9 mouse cellular contexts compared by ENCODE assay signal in the genomic region with DNA sequence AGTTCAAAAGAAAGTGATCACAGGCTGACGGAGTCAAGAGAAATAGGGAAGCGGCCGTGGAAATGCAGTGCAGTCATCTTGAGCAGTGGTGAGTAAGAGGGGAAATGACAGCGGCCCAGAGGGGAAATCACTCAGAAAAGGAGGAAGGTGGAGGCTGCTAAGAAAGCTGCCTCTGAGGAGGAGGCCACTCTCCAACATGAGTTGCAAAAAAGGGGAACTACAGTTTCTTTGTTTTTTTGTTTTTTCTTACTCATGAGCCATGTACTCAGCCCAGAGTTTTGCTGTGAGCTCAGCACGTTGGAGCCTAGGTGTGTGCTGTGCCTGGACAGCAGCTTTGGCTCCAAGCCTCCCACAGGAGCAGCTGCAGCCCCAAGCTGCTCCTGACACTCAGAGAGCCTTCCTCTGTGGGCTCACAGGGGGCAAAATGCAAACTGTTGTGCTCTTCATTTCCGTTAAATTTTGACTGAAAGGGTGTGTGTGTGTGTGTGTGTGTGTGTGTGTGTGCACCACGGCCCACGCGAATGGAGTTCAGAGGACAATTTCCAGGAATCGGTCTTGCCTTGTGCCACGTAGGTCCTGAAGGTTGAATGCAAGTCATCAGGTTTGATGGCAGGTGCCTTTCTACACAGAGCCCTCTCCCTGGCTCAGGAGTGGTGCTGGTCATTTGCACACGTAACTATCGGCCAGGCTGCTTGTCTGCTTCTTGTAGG. TPM values are rescaled to one million over a fixed set of nuclear protein-coding genes. Genes with fewer than 3 reads are reported as not detected.
DNase-seq lines count a peak whose midpoint lies in the region; ATAC-seq and TF ChIP-seq lines count a peak whose summit lies in the region.
"Had no signal": no experiment of that assay in that cellular context is flagged by ENCODE, and none has a peak within 500 bp of the region (broad histone marks: within the 10 kb centered on the region; RNA-seq: fewer than 3 reads in every experiment).

No protein-coding gene starts in this region.

- H3K27me3 ChIP-seq in liver, adult 2 months (ENCODE audit: control insufficient read depth, insufficient read depth, low read length), result no peaks in the 10 kb centered on the region
- no peaks in the 10 kb centered on the region for H3K27me3 ChIP-seq in intestine, postnatal 0 days (replicated peaks; ENCODE audit: control insufficient read depth, insufficient read depth, low read length)

- intact Hi-C loops in heart, postnatal 25 days (cut with DNase I), result no loop called here

- H3K4me2 ChIP-seq in intestine, postnatal 0 days (replicated peaks; ENCODE audit: low read depth), result no peak overlapping the region

- TF ChIP-seq POLR2A in liver, adult 2 months (IDR thresholded peaks at IDR 0.05; ENCODE audit: extremely low read depth, insufficient read depth, low read length), result no peak

- no peak for ATAC-seq in intestine, postnatal 0 days

- 61% methylated on average over 13 of the region's 13 CpGs for WGBS in liver, adult 2 months
- 66% methylated on average over 13 of the region's 13 CpGs for WGBS in intestine, postnatal 0 days

- no peaks in the 10 kb centered on the region for H3K36me3 ChIP-seq in liver, adult 2 months (ENCODE audit: control insufficient read depth, insufficient read depth, low read length)
- no peaks in the 10 kb centered on the region for H3K36me3 ChIP-seq in intestine, postnatal 0 days (ENCODE audit: control insufficient read depth, insufficient read depth)

- H3K79me2 ChIP-seq in liver, adult 2 months (ENCODE audit: control insufficient read depth, insufficient read depth, low read length), result no peaks in the 10 kb centered on the region

- no peak overlapping the region for H3K4me3 ChIP-seq in liver, adult 2 months (ENCODE audit: insufficient read depth, low read depth, low read length)
- H3K4me3 ChIP-seq in intestine, postnatal 0 days (ENCODE audit: low read depth, low read length), result no peak overlapping the region
- H3K4me3 ChIP-seq: gastrocnemius, adult 2 months had no signal

- no peaks in the 10 kb centered on the region for H3K9me3 ChIP-seq in intestine, postnatal 0 days (ENCODE audit: control insufficient read depth)

- no peak overlapping the region for H3K27ac ChIP-seq in liver, adult 2 months (replicated peaks; ENCODE audit: insufficient read depth, low read depth, low read length)
- H3K27ac ChIP-seq in intestine, postnatal 0 days (ENCODE audit: low read depth, low read length), result no peak overlapping the region

- H3K9ac ChIP-seq in liver, adult 2 months (ENCODE audit: low read depth, low read length), result no peak overlapping the region
- H3K9ac ChIP-seq in intestine, postnatal 0 days (ENCODE audit: low read depth, low read length), result no peak overlapping the region

- no peaks in the 10 kb centered on the region; the same call in 1 of the 2 replicates for H3K4me1 ChIP-seq in liver, adult 2 months (ENCODE audit: control insufficient read depth, insufficient read depth, low read length)
- H3K4me1 ChIP-seq in intestine, postnatal 0 days (replicated peaks; ENCODE audit: control insufficient read depth, insufficient read depth, low read length), result no peaks in the 10 kb centered on the region

- DNase-seq in heart, adult 11 months, result peak; percentile 97
- DNase-seq in heart, postnatal 25 days (ENCODE audit: low spot score), result no peak
- peak; percentile 81 for DNase-seq in CD4-positive, CD25-positive, alpha-beta regulatory T cell, adult 2 months (ENCODE audit: low read depth, low spot score)
- peak; percentile 47 for DNase-seq in liver, adult 2 months (ENCODE audit: extremely low read depth, low read depth, low spot score)
- DNase-seq in naive thymus-derived CD4-positive, alpha-beta T cell, adult 2 months (ENCODE audit: low read depth), result peak; percentile 73
- DNase-seq in urinary bladder, adult 18-20 months (ENCODE audit: low spot score in 2 of 2), result no peak
- DNase-seq in yolk sac, embryonic 10.5 days (ENCODE audit: low spot score), result no peak
- DNase-seq: gastrocnemius, adult 2 months had no signal

- no peak for TF ChIP-seq CTCF in liver, adult 2 months (IDR thresholded peaks at IDR 0.05; ENCODE audit: low read depth, low read length)
- TF ChIP-seq CTCF in intestine, postnatal 0 days (IDR thresholded peaks at IDR 0.05; ENCODE audit: low read depth), result no peak

RNA-seq across cellular contexts. Expression of gene Cass4, which starts 7.7 kb away (rescaled TPM):
- total RNA-seq in heart, postnatal 25 days (2021), result under 1 TPM; 0.45 to 0.47 TPM
- total RNA-seq in liver, adult 2 months (2014; rRNA removed), result not detected in 2 replicates
- polyA plus RNA-seq in liver, adult 2 months (2012; rRNA removed), result not detected in 2 replicates
- polyA plus RNA-seq in intestine, postnatal 0 days (2015; fragmentation: Nextera tagmentation; extraction: Ambion mirVana), result 0.29 and 0.33 TPM in 2 replicates

RNA-seq across cellular contexts. Expression of gene Cstf1, which starts 30.8 kb away (rescaled TPM):
- total RNA-seq in heart, postnatal 25 days (2021), result 10 to 100 TPM; 15.7 to 16.8 TPM
- total RNA-seq in liver, adult 2 months (2014; rRNA removed), result 10.9 and 14.5 TPM in 2 replicates
- 27.8 and 30.8 TPM in 2 replicates for polyA plus RNA-seq in liver, adult 2 months (2012; rRNA removed)
- 18.0 and 19.4 TPM in 2 replicates for polyA plus RNA-seq in intestine, postnatal 0 days (2015; fragmentation: Nextera tagmentation; extraction: Ambion mirVana)

RNA-seq across cellular contexts. Expression of gene Aurka, which starts 30.9 kb away (rescaled TPM):
- total RNA-seq in heart, postnatal 25 days (2021), result under 1 TPM; 0.83 to 0.89 TPM
- 0.28 and 1.5 TPM in 2 replicates for total RNA-seq in liver, adult 2 months (2014; rRNA removed)
- 0.37 and 0.57 TPM in 2 replicates for polyA plus RNA-seq in liver, adult 2 months (2012; rRNA removed)
- 17.9 and 23.1 TPM in 2 replicates for polyA plus RNA-seq in intestine, postnatal 0 days (2015; fragmentation: Nextera tagmentation; extraction: Ambion mirVana)

RNA-seq across cellular contexts. Expression of gene Rtf2, which starts 39.1 kb away (rescaled TPM):
- total RNA-seq in heart, postnatal 25 days (2021), result 10 to 100 TPM; 28.0 to 28.5 TPM
- 35.0 and 37.0 TPM in 2 replicates for total RNA-seq in liver, adult 2 months (2014; rRNA removed)
- polyA plus RNA-seq in liver, adult 2 months (2012; rRNA removed), result 31.5 and 36.3 TPM in 2 replicates
- 75.3 and 82.5 TPM in 2 replicates for polyA plus RNA-seq in intestine, postnatal 0 days (2015; fragmentation: Nextera tagmentation; extraction: Ambion mirVana)

RNA-seq across cellular contexts. Expression of gene Fam210b, which starts 55.9 kb away (rescaled TPM):
- 1 to 10 TPM; 6.1 to 6.5 TPM for total RNA-seq in heart, postnatal 25 days (2021)
- total RNA-seq in liver, adult 2 months (2014; rRNA removed), result 27.0 and 35.5 TPM in 2 replicates
- polyA plus RNA-seq in liver, adult 2 months (2012; rRNA removed), result 62.1 and 87.1 TPM in 2 replicates
- 11.5 and 12.7 TPM in 2 replicates for polyA plus RNA-seq in intestine, postnatal 0 days (2015; fragmentation: Nextera tagmentation; extraction: Ambion mirVana)

Comparison
In these comparisons a context has a peak if more than half of its experiments do, and no peak if none do; other contexts are left out.
1. DNase-seq: peak in heart, adult 11 months (single experiment), CD4-positive, CD25-positive, alpha-beta regulatory T cell, adult 2 months (single experiment), liver, adult 2 months (single experiment) and naive thymus-derived CD4-positive, alpha-beta T cell, adult 2 months (single experiment); none in heart, postnatal 25 days (single experiment), urinary bladder, adult 18-20 months (0 of 2) and yolk sac, embryonic 10.5 days (single experiment).